In the genomic region with DNA sequence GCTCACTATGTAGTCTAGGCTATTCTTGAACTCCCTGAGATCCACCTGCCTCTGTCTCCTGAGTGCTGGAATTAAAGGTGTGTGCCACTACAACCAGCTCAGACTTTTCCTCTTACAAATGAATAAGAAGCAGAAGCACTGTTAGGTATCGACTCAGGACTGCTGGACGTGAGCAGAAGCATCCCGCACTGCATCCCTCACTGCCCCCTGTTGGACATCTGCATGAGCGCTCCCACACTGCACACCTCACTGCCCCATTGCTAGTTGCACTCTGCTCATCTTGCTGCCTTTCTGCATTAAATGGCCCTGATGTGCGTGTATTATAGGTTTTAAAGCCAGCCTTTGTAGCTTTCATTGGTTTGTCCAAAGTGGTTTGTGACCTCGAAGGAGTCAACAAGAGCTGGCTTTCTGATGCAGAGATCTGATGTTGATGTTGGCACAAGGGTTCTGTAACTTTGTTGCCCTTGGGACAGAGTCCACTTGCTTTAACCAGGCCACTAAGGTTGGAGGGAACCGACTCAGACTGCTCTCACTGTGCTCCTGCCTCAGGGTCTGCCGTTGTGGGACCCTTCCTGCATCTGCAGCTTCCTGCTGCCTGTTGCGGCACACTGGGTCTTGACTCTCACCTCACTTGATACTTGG, we compare ENCODE assay signal across 10 mouse cellular contexts. TPM values are rescaled to one million over a fixed set of nuclear protein-coding genes. Genes with fewer than 3 reads are reported as not detected.
DNase-seq lines count a peak whose midpoint lies in the region; ATAC-seq and TF ChIP-seq lines count a peak whose summit lies in the region.
"Had no signal": no experiment of that assay in that cellular context is flagged by ENCODE, and none has a peak within 500 bp of the region (broad histone marks: within the 10 kb centered on the region; RNA-seq: fewer than 3 reads in every experiment).

No protein-coding gene starts in this region.

- peaks cover 3% of the 10 kb centered on the region for H3K36me3 ChIP-seq in embryonic facial prominence, embryonic 11.5 days (replicated peaks; ENCODE audit: control insufficient read depth, insufficient read depth, low read depth, low read length)
- H3K36me3 ChIP-seq in embryonic facial prominence, embryonic 10.5 days (replicated peaks): peaks cover 52% of the 10 kb centered on the region
- H3K36me3 ChIP-seq in lung, postnatal 0 days (ENCODE audit: insufficient read depth, low read length): peaks cover 38% of the 10 kb centered on the region

- no peaks in the 10 kb centered on the region for H3K27me3 ChIP-seq in embryonic facial prominence, embryonic 11.5 days (ENCODE audit: control insufficient read depth, insufficient read depth, low read length)
- H3K27me3 ChIP-seq in embryonic facial prominence, embryonic 10.5 days (replicated peaks; ENCODE audit: low read depth, poor library complexity, severe bottlenecking): no peaks in the 10 kb centered on the region
- H3K27me3 ChIP-seq in lung, postnatal 0 days (replicated peaks; ENCODE audit: insufficient read depth, low read length): no peaks in the 10 kb centered on the region

- H3K27ac ChIP-seq in embryonic facial prominence, embryonic 11.5 days (replicated peaks; ENCODE audit: low read depth, low read length): no peak overlapping the region
- H3K27ac ChIP-seq in embryonic facial prominence, embryonic 10.5 days (replicated peaks): no peak overlapping the region
- H3K27ac ChIP-seq in lung, postnatal 0 days (ENCODE audit: low read length): no peak overlapping the region
- H3K27ac ChIP-seq in bone marrow, adult 2 months (ENCODE audit: control insufficient read depth, insufficient read depth, low read depth, low read length, poor library complexity): no peak overlapping the region
- H3K27ac ChIP-seq: macrophage had no signal

- peak; percentile 77 for TF ChIP-seq CTCF in lung, postnatal 0 days (IDR thresholded peaks at IDR 0.05)
- TF ChIP-seq CTCF in bone marrow, adult 2 months (IDR thresholded peaks at IDR 0.05; ENCODE audit: control insufficient read depth, insufficient read depth, low read length): peak; percentile 80

- 64% methylated on average over 9 of the region's 9 CpGs for WGBS in embryonic facial prominence, embryonic 11.5 days
- 66% methylated on average over 9 of the region's 9 CpGs for WGBS in embryonic facial prominence, embryonic 10.5 days
- 65% methylated on average over 9 of the region's 9 CpGs for WGBS in lung, postnatal 0 days
- 52% methylated on average over 9 of the region's 9 CpGs for WGBS in bone marrow, adult 2 months

- no peaks in the 10 kb centered on the region for H3K9me3 ChIP-seq in embryonic facial prominence, embryonic 11.5 days (replicated peaks; ENCODE audit: control insufficient read depth, low read length)
- no peaks in the 10 kb centered on the region for H3K9me3 ChIP-seq in embryonic facial prominence, embryonic 10.5 days
- no peaks in the 10 kb centered on the region for H3K9me3 ChIP-seq in lung, postnatal 0 days (ENCODE audit: low read length)

- no peak overlapping the region for H3K9ac ChIP-seq in embryonic facial prominence, embryonic 11.5 days (replicated peaks; ENCODE audit: low read length)
- no peak overlapping the region for H3K9ac ChIP-seq in lung, postnatal 0 days (replicated peaks; ENCODE audit: low read depth)

- no peak for TF ChIP-seq POLR2A in bone marrow, adult 2 months (IDR thresholded peaks at IDR 0.05; ENCODE audit: borderline replicate concordance, control insufficient read depth, low read depth, low read length)

- no peak for ATAC-seq in embryonic facial prominence, embryonic 11.5 days (replicated peaks; ENCODE audit: insufficient number of reproducible peaks, low FRiP score, low TSS enrichment, low read depth)
- no peak for ATAC-seq in lung, postnatal 0 days
- 0 out of 2 replicates have a peak, but pooled peaks have one; percentile 39 for ATAC-seq in megakaryocyte-erythroid progenitor cell, adult 5-6 weeks (replicated peaks; ENCODE audit: low FRiP score, low TSS enrichment, poor library complexity, severe bottlenecking)
- ATAC-seq in monocyte, adult 5-6 weeks (replicated peaks; ENCODE audit: insufficient number of reproducible peaks, low FRiP score, low TSS enrichment, poor library complexity, severe bottlenecking): no peak

- DNase-seq in embryonic facial prominence, embryonic 11.5 days (ENCODE audit: low spot score): peak; percentile 24
- no peak for DNase-seq in embryonic facial prominence, embryonic 10.5 days (ENCODE audit: low spot score)
- peak; percentile 49 for DNase-seq in lung, postnatal 0 days (ENCODE audit: low spot score)
- no peak for DNase-seq in lung, adult 18-20 months
- DNase-seq in layer of hippocampus, postnatal 10 days (ENCODE audit: low spot score in 2 of 2): no peak
- DNase-seq: cerebellum, postnatal 25 days had no signal

- H3K4me3 ChIP-seq in embryonic facial prominence, embryonic 11.5 days (ENCODE audit: low read depth, low read length): no peak overlapping the region
- no peak overlapping the region for H3K4me3 ChIP-seq in embryonic facial prominence, embryonic 10.5 days
- H3K4me3 ChIP-seq in lung, postnatal 0 days (ENCODE audit: low read depth, low read length): no peak overlapping the region
- no peak overlapping the region for H3K4me3 ChIP-seq in bone marrow, adult 2 months (replicated peaks; ENCODE audit: control insufficient read depth, low read depth, low read length)

- H3K4me1 ChIP-seq in embryonic facial prominence, embryonic 11.5 days (ENCODE audit: control insufficient read depth, insufficient read depth, low read length): no peaks in the 10 kb centered on the region; the same call in 1 of the 2 replicates
- H3K4me1 ChIP-seq in embryonic facial prominence, embryonic 10.5 days: peaks cover 22% of the 10 kb centered on the region
- H3K4me1 ChIP-seq in lung, postnatal 0 days (ENCODE audit: insufficient read depth, low read depth, low read length): peaks cover 9% of the 10 kb centered on the region
- peaks cover 2% of the 10 kb centered on the region; the same call in 1 of the 2 replicates for H3K4me1 ChIP-seq in bone marrow, adult 2 months (ENCODE audit: control insufficient read depth, insufficient read depth, low read length)

- no peak overlapping the region for H3K4me2 ChIP-seq in embryonic facial prominence, embryonic 11.5 days (ENCODE audit: low read depth, low read length)
- no peak overlapping the region for H3K4me2 ChIP-seq in lung, postnatal 0 days (replicated peaks; ENCODE audit: low read depth, low read length)

- no peak for TF ChIP-seq EP300 in lung, postnatal 0 days (IDR thresholded peaks at IDR 0.05)

RNA-seq across cellular contexts. Expression of a gene that starts 2.2 kb away (rescaled TPM):
- 63.8 and 65.8 TPM in 2 replicates for polyA plus RNA-seq in embryonic facial prominence, embryonic 11.5 days (2014; fragmentation: Nextera tagmentation; extraction: Ambion mirVana)
- polyA plus RNA-seq in embryonic facial prominence, embryonic 10.5 days (2016; fragmentation: Nextera tagmentation; extraction: Ambion mirVana): 86.5 and 91.5 TPM in 2 replicates
- polyA plus RNA-seq in lung, postnatal 0 days (2015; fragmentation: Nextera tagmentation; extraction: Ambion mirVana): 73.1 and 74.2 TPM in 2 replicates
- 27.4 and 42.0 TPM in 2 replicates for polyA plus RNA-seq in bone marrow, adult 2 months (2011; ENCODE audit: insufficient read depth, insufficient read length, low replicate concordance, missing spikeins)
- 14.7 and 18.0 TPM in 2 replicates for total RNA-seq in megakaryocyte-erythroid progenitor cell, adult 5-6 weeks (2014; fragmentation: Nextera tagmentation)
- total RNA-seq in megakaryocyte-erythroid progenitor cell, adult 5-6 weeks (2017): 31.7 and 42.1 TPM in 2 replicates
- total RNA-seq in monocyte, adult 5-6 weeks (2017): 52.9 to 72.0 TPM (median 58.7 TPM) in 3 replicates
- 10 to 100 TPM; 41.1 to 43.3 TPM for total RNA-seq in layer of hippocampus, postnatal 10 days (2021)

RNA-seq across cellular contexts. Expression of a gene that starts 6.8 kb away (rescaled TPM):
- polyA plus RNA-seq in embryonic facial prominence, embryonic 11.5 days (2014; fragmentation: Nextera tagmentation; extraction: Ambion mirVana): 1.6 and 1.7 TPM in 2 replicates
- 0.59 and 0.71 TPM in 2 replicates for polyA plus RNA-seq in embryonic facial prominence, embryonic 10.5 days (2016; fragmentation: Nextera tagmentation; extraction: Ambion mirVana)
- polyA plus RNA-seq in lung, postnatal 0 days (2015; fragmentation: Nextera tagmentation; extraction: Ambion mirVana): 74.9 and 82.4 TPM in 2 replicates
- polyA plus RNA-seq in bone marrow, adult 2 months (2011; ENCODE audit: insufficient read depth, insufficient read length, low replicate concordance, missing spikeins): 0.50 and 1.4 TPM in 2 replicates
- not detected in 2 replicates for total RNA-seq in megakaryocyte-erythroid progenitor cell, adult 5-6 weeks (2014; fragmentation: Nextera tagmentation)
- not detected in 2 replicates for total RNA-seq in megakaryocyte-erythroid progenitor cell, adult 5-6 weeks (2017)
- 0.75 to 1.4 TPM in 2 of 3 replicates, not detected in the other for total RNA-seq in monocyte, adult 5-6 weeks (2017)
- total RNA-seq in layer of hippocampus, postnatal 10 days (2021): not detected
- polyA plus RNA-seq: macrophage had no signal

RNA-seq across cellular contexts. Expression of a gene that starts 32.2 kb away (rescaled TPM):
- 2.2 and 3.0 TPM in 2 replicates for polyA plus RNA-seq in embryonic facial prominence, embryonic 11.5 days (2014; fragmentation: Nextera tagmentation; extraction: Ambion mirVana)
- polyA plus RNA-seq in embryonic facial prominence, embryonic 10.5 days (2016; fragmentation: Nextera tagmentation; extraction: Ambion mirVana): 4.7 and 5.3 TPM in 2 replicates
- polyA plus RNA-seq in lung, postnatal 0 days (2015; fragmentation: Nextera tagmentation; extraction: Ambion mirVana): 7.8 and 11.8 TPM in 2 replicates
- polyA plus RNA-seq in bone marrow, adult 2 months (2011; ENCODE audit: insufficient read depth, insufficient read length, low replicate concordance, missing spikeins): 9.1 and 10.0 TPM in 2 replicates
- 0.66 and 3.2 TPM in 2 replicates for total RNA-seq in megakaryocyte-erythroid progenitor cell, adult 5-6 weeks (2014; fragmentation: Nextera tagmentation)
- total RNA-seq in megakaryocyte-erythroid progenitor cell, adult 5-6 weeks (2017): 15.1 and 16.4 TPM in 2 replicates
- total RNA-seq in monocyte, adult 5-6 weeks (2017): 717 to 1,434 TPM (median 717 TPM) in 3 replicates
- total RNA-seq in layer of hippocampus, postnatal 10 days (2021): 10 to 100 TPM; 28.4 to 33.9 TPM

Comparison
In these comparisons a context has a peak if more than half of its experiments do, and no peak if none do; other contexts are left out.
1. DNase-seq: peak in embryonic facial prominence, embryonic 11.5 days (single experiment) and lung, postnatal 0 days (single experiment); none in embryonic facial prominence, embryonic 10.5 days (single experiment), lung, adult 18-20 months (0 of 2) and layer of hippocampus, postnatal 10 days (0 of 2).
2. RNA of a gene that starts 6.8 kb away (polyA plus RNA-seq): 74.9 to 82.4 TPM in lung, postnatal 0 days; 1.6 to 1.7 TPM in embryonic facial prominence, embryonic 11.5 days, 0.50 to 1.4 TPM in bone marrow, adult 2 months and 0.59 to 0.71 TPM in embryonic facial prominence, embryonic 10.5 days; every median in the first group is over 10 times any median in the second.